Mouse (Mus musculus): ENCODE measurements around the gene 1810013L24Rik.

DNA sequence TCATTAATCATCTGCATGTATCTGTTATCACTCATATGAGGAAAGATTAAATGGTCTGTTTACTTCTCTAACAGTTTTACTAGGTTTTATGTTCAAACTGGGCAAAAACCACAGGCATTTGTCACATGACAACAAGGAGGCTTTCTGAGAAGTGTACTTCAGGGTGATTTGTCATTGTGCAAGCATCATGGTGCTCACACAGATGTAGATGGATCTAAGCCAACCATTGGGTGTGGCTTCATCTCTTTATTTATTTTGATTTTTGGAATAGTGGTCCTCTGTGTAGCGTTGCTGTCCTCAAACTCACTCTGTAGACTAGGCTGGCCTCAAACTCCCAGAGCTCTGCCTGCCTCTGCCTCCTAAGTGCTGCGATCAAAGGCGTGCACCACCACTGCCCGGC is 65.4 kb downstream of the 1810013L24Rik start:
- TF ChIP-seq POLR2A (IDR thresholded peaks at IDR 0.05; ENCODE audit: borderline replicate concordance, extremely low read depth, insufficient read depth, insufficient read length, poor library complexity, severe bottlenecking) (no peak), CTCF (IDR thresholded peaks at IDR 0.05; ENCODE audit: borderline replicate concordance, extremely low read depth, insufficient read depth, insufficient read length) (no peak)

Data from brain, embryonic 14.5 days (tissue).